Mouse (Mus musculus) brain, embryonic 14.5 days (tissue): ENCODE measurements at regions not wholly inside any gene's neighbourhood (a gene's known extent, or its start where the extent isn't known, plus 50 kb on each side); places are given as distances from the start of the nearest gene placed in this dataset.

ENCODE experiments used
- CTCF ChIP-seq: fragments of 200-500 bp; IDR thresholded peaks from 2 replicates; pipeline ENCODE4 v1.5.1; 2012; ENCODE audit warnings: inconsistent platforms, mild to moderate bottlenecking, moderate library complexity, borderline replicate concordance; ENCODE audit not compliant: insufficient read depth, insufficient read length; ENCODE audit errors: extremely low read depth
- POLR2A ChIP-seq: fragments of 200-500 bp; IDR thresholded peaks from 2 replicates; pipeline ENCODE4 v1.6.1; 2012; ENCODE audit warnings: mild to moderate bottlenecking, inconsistent platforms, borderline replicate concordance; ENCODE audit not compliant: poor library complexity, insufficient read depth, insufficient read length, severe bottlenecking; ENCODE audit errors: extremely low read depth

- no peak for TF ChIP-seq POLR2A
- TF ChIP-seq CTCF, result no peak
Observed at GRCm38 (mm10) chr6:51268931-51269330, 163.5 kb upstream of the Nfe2l3 start.
